Mouse (Mus musculus) c-Kit-positive CD71-positive TER-119-negative erythroid progenitor cells, embryonic 14.5 days (primary cell): ENCODE results near the gene Cdc123.
A peak's percentile ranks its signal among the peaks of the same experiment; 100 is the strongest.

Experiments
- DNase-seq: peaks from one replicate; pipeline ENCODE4 v3.0.0-alpha.2; 2013; ENCODE audit warnings: low read depth

Cdc123 gene

GRCm38 (mm10) chr2:5804440-5805045 lies 40.4 kb downstream of the Cdc123 start:
- no peak for DNase-seq

- DNase-seq, result no peak
Observed at GRCm38 (mm10) chr2:5801927-5802590, 42.9 kb downstream of the Cdc123 start.

- DNase-seq, result peak; percentile 57
Observed at GRCm38 (mm10) chr2:5801182-5801640, 43.8 kb downstream of the Cdc123 start.

DNA sequence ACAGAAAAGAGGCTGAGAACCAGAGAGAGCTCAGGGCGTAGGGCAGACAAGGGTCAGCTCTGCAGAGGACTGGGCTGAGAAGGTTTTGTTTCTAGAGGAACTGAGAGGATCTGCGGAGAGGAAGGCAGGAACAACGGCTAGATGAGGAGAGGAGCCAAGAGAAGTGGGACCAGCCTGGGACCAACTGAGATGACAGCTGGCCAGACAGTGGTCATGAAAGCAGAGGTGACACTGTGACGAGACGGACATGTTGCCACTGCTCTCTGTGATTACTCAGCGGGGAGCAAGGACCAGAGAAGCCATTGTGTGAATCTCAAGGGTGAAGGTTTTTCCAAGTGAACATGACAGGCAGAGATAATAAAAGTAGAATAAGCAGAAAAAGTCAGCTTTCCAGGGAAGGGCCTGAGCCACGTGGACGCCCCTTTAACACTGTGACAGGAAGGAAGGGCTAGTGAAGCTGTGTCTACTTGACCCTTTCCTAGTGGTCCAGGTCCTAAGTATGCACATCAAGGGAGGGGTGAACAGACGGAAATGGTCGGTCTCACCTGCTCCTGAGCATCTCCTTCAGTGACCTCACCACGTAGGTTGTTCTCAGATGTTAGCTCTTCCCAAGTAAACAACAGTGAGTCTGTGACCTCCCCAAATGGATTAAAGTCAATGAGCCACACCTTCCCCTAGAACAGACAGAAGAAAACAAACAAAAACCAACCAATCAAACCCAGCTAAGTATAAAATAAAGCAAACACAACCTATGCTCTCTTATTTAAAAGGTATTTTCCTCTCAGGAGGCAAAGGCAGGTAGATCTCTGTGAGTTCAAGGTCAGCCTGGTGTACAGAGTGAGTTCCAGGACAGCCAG lies 46.9 kb downstream of the Cdc123 start:
- DNase-seq, result no peak

- DNase-seq, result no peak
Observed at GRCm38 (mm10) chr2:5793771-5794170, 51.2 kb downstream of the Cdc123 start.

GRCm38 (mm10) chr2:5792056-5792455 lies 52.9 kb downstream of the Cdc123 start:
- DNase-seq, result no peak

- DNase-seq, result no peak
Observed at GRCm38 (mm10) chr2:5789625-5790160, 55.3 kb downstream of the Cdc123 start.

DNA sequence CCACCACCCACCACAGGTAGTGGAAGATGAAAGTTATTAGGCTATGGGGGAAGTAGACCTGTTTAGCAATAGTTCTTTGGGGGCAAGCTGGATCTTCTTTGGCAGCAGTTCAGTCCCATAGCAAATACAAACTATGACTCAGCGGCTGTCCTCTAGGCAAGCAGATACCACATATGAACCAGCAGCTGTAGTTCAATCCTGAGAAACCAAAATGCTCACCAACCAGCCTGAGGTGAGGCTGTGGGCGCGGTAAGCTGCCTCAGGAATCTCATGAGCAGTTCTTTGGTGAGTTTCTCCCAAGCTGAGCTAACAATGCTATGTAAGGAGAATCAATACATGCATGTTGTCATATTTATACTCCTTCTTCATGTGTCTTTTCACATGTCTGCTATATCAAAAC lies 57.6 kb downstream of the Cdc123 start:
- DNase-seq, result no peak

DNA sequence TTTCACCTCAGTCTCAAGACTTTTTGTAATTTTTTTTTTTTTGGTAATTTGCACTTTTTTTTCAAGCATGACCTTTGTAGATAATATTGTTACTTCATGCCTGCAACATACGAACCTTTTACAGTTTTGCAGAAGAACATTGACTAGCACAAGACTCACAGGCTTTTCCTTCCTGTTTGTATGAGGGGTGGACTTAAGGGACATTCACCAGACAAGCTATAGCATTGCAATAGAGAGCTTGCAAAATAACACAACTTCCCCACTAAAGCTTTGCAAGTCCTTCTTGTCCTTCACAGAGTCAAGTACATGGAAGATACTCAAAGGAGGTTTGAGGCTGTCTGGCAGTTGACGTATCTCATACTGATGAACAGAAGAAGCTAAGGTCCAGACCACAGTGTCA lies 72.5 kb downstream of the Cdc123 start:
- DNase-seq, result no peak

DNA sequence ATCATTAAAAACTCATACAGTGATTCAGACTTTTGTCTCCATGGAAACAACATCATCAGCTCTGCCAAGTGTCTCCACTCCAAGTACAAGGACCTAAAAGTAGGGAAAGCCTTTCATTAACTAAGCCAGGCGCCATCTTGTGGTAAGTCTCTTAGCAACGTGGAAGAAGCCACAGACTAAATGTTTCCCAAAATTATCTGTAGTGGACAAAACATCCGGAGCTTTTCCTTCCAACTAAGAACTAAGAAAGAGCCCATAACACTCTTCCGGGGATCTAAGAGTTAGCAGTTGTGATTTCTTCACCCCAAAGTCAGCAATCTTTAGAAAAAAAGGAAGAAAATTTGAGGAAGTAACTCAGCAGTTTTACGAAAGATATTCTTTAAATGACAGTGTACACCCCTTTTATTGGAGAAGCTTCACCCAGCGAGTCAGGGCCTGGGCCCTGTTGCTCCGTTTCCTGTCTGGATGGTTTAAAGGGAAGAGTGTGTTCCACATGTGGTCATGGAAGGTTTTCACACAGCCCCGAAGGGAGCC lies 74.2 kb downstream of the Cdc123 start:
- DNase-seq, result peak; percentile 10

- DNase-seq, result no peak
Observed at GRCm38 (mm10) chr2:5769630-5770029, 75.3 kb downstream of the Cdc123 start.

DNA sequence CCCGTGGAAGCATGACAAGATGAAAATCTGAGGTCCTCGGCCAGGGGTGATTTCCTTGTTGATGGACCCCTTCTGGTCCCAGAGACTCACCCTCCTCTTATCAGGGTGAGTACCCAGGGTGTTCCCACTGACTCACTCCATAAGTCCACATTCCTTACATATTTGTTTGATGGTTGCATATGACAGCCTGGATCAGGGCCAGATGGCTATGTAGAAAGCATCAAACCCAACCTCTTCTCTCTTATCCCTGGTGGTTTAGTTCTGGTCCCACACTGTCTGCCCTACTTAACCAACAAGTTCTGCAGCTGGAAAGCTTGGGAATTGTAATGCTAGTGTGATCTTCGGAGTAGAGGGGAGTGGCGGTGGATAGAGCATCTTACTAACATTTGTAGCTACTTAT lies 76.0 kb downstream of the Cdc123 start:
- DNase-seq, result no peak

DNA sequence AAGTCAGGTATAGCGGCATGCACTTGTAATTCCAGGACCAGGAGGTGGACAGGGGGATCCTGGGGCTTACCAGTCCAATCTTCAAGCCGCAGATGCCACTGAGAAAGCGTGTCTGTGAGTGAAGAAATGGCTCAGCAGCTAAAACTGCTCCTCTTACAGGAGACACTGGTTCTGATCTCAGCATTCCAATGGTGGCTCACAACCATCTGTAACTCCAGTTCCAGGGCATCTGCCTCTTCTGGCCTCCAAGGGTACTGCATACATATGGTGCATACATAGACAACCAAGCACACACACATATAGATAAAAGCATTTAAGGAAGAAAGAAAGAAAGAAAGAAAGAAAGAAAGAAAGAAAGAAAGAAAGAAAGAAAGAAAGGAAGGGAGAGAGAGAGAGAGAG lies 82.9 kb downstream of the Cdc123 start:
- no peak for DNase-seq

GRCm38 (mm10) chr2:5760479-5761008 lies 84.4 kb downstream of the Cdc123 start:
- DNase-seq, result no peak

GRCm38 (mm10) chr2:5758569-5758968 lies 86.4 kb downstream of the Cdc123 start:
- DNase-seq, result no peak

- DNase-seq, result no peak
Observed at GRCm38 (mm10) chr2:5750872-5751271, 94.1 kb downstream of the Cdc123 start.

- DNase-seq, result no peak
Observed at GRCm38 (mm10) chr2:5749210-5749609, 95.8 kb downstream of the Cdc123 start.

DNA sequence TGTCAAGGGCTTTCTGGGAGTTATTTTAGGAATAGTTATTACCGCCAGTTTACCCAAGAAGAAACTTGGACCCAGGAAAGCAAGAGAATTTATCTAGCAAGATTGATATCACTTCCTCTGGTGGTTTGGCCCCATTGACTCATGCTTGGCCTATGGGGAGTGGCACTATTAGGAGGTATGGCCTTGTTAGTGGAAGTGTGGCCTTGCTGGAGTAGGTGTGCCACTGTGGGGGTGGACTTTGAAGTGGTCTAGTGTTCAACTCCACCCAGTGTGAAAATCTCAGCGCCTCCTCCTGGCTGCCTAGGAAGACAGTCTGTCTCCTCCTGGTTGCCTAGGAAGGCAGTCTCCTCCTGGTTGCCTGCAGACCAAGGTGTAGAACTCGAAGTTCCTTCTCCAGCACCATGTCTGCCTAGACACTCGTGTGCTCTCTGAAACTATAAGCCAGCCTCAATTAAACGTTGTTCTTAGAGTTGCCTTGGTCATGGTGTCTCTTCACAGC lies 97.4 kb downstream of the Cdc123 start:
- no peak for DNase-seq

- no peak for DNase-seq
Observed at GRCm38 (mm10) chr2:5746529-5746928, 98.4 kb downstream of the Cdc123 start.
